14 mouse cellular contexts compared by ENCODE assay signal in genomic region chr10:82955117-82955516, GRCm38 (mm10). TPM values are rescaled to one million over a fixed set of nuclear protein-coding genes. Genes with fewer than 3 reads are reported as not detected.
DNase-seq lines count a peak whose midpoint lies in the region; ATAC-seq and TF ChIP-seq lines count a peak whose summit lies in the region.
"Had no signal": no experiment of that assay in that cellular context is flagged by ENCODE, and none has a peak within 500 bp of the region (broad histone marks: within the 10 kb centered on the region; RNA-seq: fewer than 3 reads in every experiment).

No protein-coding gene starts in this region.

- in situ Hi-C loops in Patski (cut with MboI; ENCODE audit: low pct_unique_long_range_greater_than_20kb) = no loop called here

- peak; percentile 86 for ATAC-seq in intestine, postnatal 0 days
- ATAC-seq in intestine, embryonic 15.5 days = no peak
- peak; percentile 83 for ATAC-seq in Patski
- ATAC-seq: lung, postnatal 0 days; midbrain, embryonic 16.5 days had no signal

- 89% methylated on average over 18 of the region's 18 CpGs for WGBS in intestine, postnatal 0 days
- WGBS in intestine, embryonic 15.5 days = 93% methylated on average over 18 of the region's 18 CpGs

- H3K9ac ChIP-seq in intestine, postnatal 0 days (ENCODE audit: low read depth, low read length) = no peak overlapping the region
- no peak overlapping the region for H3K9ac ChIP-seq in intestine, embryonic 15.5 days
- H3K9ac ChIP-seq: embryonic facial prominence, embryonic 15.5 days had no signal

- no peak overlapping the region for H3K4me3 ChIP-seq in intestine, postnatal 0 days (ENCODE audit: low read depth, low read length)
- no peak overlapping the region for H3K4me3 ChIP-seq in intestine, embryonic 15.5 days (replicated peaks)
- H3K4me3 ChIP-seq: embryonic facial prominence, embryonic 15.5 days had no signal

- CTCF ChIA-PET in Patski (lab: Charles Lee) = no interaction called here

- POLR2A ChIA-PET in Patski (lab: Charles Lee) = no interaction called here

- no peaks in the 10 kb centered on the region for H3K27me3 ChIP-seq in intestine, postnatal 0 days (replicated peaks; ENCODE audit: control insufficient read depth, insufficient read depth, low read length)
- no peaks in the 10 kb centered on the region for H3K27me3 ChIP-seq in intestine, embryonic 15.5 days (replicated peaks)
- no peaks in the 10 kb centered on the region for H3K27me3 ChIP-seq in Patski
- H3K27me3 ChIP-seq: embryonic facial prominence, embryonic 15.5 days had no signal

- no peak overlapping the region for H3K4me2 ChIP-seq in intestine, postnatal 0 days (replicated peaks; ENCODE audit: low read depth)
- no peak overlapping the region for H3K4me2 ChIP-seq in intestine, embryonic 15.5 days (replicated peaks)
- H3K4me2 ChIP-seq: embryonic facial prominence, embryonic 15.5 days had no signal

- no peaks in the 10 kb centered on the region for H3K4me1 ChIP-seq in intestine, postnatal 0 days (replicated peaks; ENCODE audit: control insufficient read depth, insufficient read depth, low read length)
- H3K4me1 ChIP-seq in intestine, embryonic 15.5 days (replicated peaks) = no peaks in the 10 kb centered on the region
- H3K4me1 ChIP-seq: embryonic facial prominence, embryonic 15.5 days had no signal

- 0 out of 2 replicates have a peak, but pooled peaks cover 7% of the 10 kb centered on the region for H3K9me3 ChIP-seq in intestine, postnatal 0 days (ENCODE audit: control insufficient read depth)
- no peaks in the 10 kb centered on the region for H3K9me3 ChIP-seq in intestine, embryonic 15.5 days
- H3K9me3 ChIP-seq: embryonic facial prominence, embryonic 15.5 days had no signal

- no peak overlapping the region for H3K27ac ChIP-seq in intestine, postnatal 0 days (ENCODE audit: low read depth, low read length)
- no peak overlapping the region for H3K27ac ChIP-seq in intestine, embryonic 15.5 days
- H3K27ac ChIP-seq: embryonic facial prominence, embryonic 15.5 days had no signal

- H3K36me3 ChIP-seq in intestine, postnatal 0 days (ENCODE audit: control insufficient read depth, insufficient read depth) = no peaks in the 10 kb centered on the region
- no peaks in the 10 kb centered on the region for H3K36me3 ChIP-seq in intestine, embryonic 15.5 days
- H3K36me3 ChIP-seq: embryonic facial prominence, embryonic 15.5 days had no signal

- no peak for TF ChIP-seq CTCF in intestine, postnatal 0 days (IDR thresholded peaks at IDR 0.05; ENCODE audit: low read depth)
- TF ChIP-seq CTCF in Patski (IDR thresholded peaks at IDR 0.05) = no peak

- no peak for DNase-seq in Patski (ENCODE audit: low read depth, low spot score)
- peak; percentile 45 for DNase-seq in induced T-regulatory cell, adult 2 months (ENCODE audit: low read depth)
- peak; percentile 48 for DNase-seq in naive thymus-derived CD4-positive, alpha-beta T cell, adult 2 months (ENCODE audit: low read depth)
- no peak for DNase-seq in kidney, adult 18-20 months
- DNase-seq in urinary bladder, adult 2 months (ENCODE audit: low spot score) = no peak
- DNase-seq in layer of hippocampus, postnatal 25 days (ENCODE audit: extremely low spot score in 1 of 2, low spot score in 1 of 2) = no peak
- DNase-seq: heart, adult 11 months; kidney, adult 11 months; right cerebral cortex, postnatal 14 days had no signal

RNA-seq across cellular contexts. Expression of gene Chst11, which starts 30.2 kb away (rescaled TPM):
- polyA plus RNA-seq in intestine, postnatal 0 days (2015; fragmentation: Nextera tagmentation; extraction: Ambion mirVana) = 0.46 and 0.50 TPM in 2 replicates
- polyA plus RNA-seq in intestine, embryonic 15.5 days (2015; fragmentation: Nextera tagmentation; extraction: Ambion mirVana) = 0.99 and 1.4 TPM in 2 replicates
- polyA plus RNA-seq in Patski (2021) = 10.3 TPM
- 6.1 and 8.2 TPM in 2 replicates for polyA plus RNA-seq in urinary bladder, adult 2 months (2012; rRNA removed)
- 10 to 100 TPM; 50.8 to 55.0 TPM for total RNA-seq in layer of hippocampus, postnatal 25 days (2021)

Comparison
In these comparisons a context has a peak if more than half of its experiments do, and no peak if none do; other contexts are left out.
1. DNase-seq: peak in induced T-regulatory cell, adult 2 months (single experiment) and naive thymus-derived CD4-positive, alpha-beta T cell, adult 2 months (single experiment); none in Patski (single experiment), kidney, adult 18-20 months (single experiment), urinary bladder, adult 2 months (single experiment) and layer of hippocampus, postnatal 25 days (0 of 2).